Mouse (Mus musculus): ENCODE measurements around the gene Gm4565.
"Not testable (repeated sequence)": the region's sequence is repeated elsewhere in the genome, so short reads cannot be mapped to it uniquely, and the experiment has no call there.

Gene Gm4565

GRCm38 (mm10) chr7:22588027-22588426 is at the start of gene Gm4565:
TSS of gene Gm4565 (minus strand) at chr7:22588127.
- not testable (repeated sequence) for DNase-seq (ENCODE audit: low read depth, low spot score)

GRCm38 (mm10) chr7:22565243-22565642 is 22.7 kb downstream of the Gm4565 start, which contains the start of gene Gm4201:
TSS of gene Gm4201 (minus strand) at chr7:22565343.
- not testable (repeated sequence) for DNase-seq (ENCODE audit: low read depth, low spot score)

- not testable (repeated sequence) for DNase-seq (ENCODE audit: low read depth, low spot score)
Observed at GRCm38 (mm10) chr7:22534787-22535186, 53.1 kb downstream of the Gm4565 start, which contains the start of gene Gm8677. TSS of gene Gm8677 (minus strand) at chr7:22534887.
